Mouse (Mus musculus) telencephalon, adult 2 months (tissue): ENCODE measurements around the gene 9430015G10Rik.
"Not testable (repeated sequence)": the region's sequence is repeated elsewhere in the genome, so short reads cannot be mapped to it uniquely, and the experiment has no call there.

Experiments
- DNase-seq: peaks from one replicate; pipeline ENCODE4 v3.0.0-alpha.2; 2011; ENCODE audit warnings: low read depth, low spot score

Gene 9430015G10Rik

DNA sequence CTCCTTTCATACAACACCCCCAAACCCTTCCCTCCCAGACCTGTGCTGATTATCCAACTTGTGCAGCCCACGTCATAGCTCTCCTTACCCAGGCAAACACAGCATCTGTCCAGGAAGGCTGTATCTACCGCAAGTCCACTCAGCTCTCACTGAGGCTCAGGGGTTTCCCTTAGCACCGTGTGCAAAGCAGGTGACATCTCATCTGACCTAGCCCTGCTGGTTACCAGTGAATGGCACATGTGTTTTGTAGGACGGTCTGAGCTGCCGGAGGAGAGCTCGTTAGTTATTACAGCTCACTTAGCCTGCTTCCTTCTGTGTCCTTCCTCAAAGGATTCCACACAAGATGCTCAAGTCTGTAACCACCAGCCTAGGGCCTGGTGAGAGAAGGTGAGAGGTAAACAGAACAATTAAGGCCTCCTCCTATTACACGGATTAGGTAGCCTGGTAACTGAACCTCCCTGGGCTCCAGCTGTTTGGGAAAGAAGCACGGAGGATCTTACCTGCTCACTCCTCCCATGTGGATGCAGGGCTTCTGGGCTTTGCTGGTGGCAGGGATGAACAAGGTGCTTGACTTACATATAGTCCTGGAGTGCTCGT, 11.9 kb upstream of the 9430015G10Rik start:
- no peak for DNase-seq

DNA sequence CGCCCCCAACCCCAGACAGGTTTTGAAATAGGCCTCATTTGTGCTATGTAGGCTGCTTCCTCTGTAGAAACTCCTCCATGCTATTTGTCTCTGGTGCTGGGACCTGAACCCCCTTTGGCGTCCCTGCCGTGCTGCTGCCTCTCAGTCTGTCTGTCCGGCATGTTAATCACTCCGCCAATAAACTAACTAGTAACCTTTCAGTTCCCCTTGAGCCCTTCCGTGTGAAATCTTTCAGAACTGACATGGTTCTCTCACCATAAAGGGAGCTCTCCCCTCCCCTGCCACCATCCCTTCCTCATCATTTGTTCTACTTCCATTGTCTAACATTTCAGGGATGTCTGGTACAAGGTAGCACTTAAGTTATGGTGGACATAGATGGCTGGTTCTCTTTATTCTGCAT, 10.4 kb upstream of the 9430015G10Rik start:
- no peak for DNase-seq

DNA sequence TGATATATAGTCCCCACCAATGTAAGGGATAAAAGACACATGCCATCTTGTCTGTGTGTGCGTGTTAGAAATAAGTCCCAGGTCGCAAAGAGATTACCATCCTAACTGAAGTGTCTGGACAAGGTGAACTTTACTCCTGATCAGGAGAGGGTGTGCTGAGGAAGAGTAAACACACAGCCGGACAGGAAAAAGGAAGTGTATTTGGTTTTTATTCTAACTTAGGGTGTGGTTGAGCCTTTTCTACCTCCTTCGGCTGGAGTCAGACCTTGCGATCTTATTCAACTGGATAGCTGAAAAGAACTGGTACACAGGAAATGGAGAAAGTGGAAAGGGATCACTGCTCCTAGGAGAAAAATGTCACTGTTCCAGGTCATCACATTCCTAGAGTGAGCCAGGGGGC, 9.3 kb upstream of the 9430015G10Rik start:
- no peak for DNase-seq

DNA sequence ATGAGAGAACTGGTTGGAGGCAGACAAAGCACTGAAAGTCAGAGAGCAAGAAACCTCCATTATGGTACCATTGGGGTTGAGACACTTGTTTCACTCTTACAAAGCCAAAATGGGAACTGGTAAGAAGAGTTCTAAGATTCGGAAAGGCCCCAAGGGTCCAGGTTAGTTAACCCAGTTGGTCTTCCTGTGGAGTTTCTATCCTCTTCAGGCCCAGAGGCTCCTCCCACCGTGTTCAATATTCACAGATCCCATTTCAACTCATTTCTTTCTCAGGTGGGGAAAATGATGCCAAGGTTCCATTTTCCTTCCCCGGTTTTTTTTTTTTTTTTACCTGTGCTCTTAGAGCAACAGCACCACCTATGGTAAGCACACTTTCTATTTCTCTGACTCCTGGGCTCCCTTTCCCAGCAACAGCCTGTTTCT, 8.3 kb upstream of the 9430015G10Rik start:
- DNase-seq, result no peak

DNA sequence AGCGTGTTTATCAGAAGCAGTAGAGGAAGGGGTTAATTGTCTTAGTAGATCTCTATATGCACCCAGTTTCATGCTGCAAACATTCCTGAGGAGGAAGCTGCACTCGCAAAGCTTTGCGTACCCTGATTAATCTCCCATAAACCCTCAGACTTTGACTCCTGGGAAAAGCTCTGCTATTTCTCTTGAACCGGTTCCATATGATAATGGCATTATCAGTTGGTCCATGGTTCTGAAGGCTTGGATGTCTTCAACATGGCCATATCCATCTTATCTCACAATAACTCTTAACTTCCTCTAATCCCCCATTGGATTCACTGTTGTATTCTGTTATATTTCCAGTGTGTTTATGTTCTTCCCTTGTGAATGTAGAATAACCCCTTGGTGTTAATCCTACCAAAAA, 6.4 kb upstream of the 9430015G10Rik start:
- DNase-seq, result no peak

DNA sequence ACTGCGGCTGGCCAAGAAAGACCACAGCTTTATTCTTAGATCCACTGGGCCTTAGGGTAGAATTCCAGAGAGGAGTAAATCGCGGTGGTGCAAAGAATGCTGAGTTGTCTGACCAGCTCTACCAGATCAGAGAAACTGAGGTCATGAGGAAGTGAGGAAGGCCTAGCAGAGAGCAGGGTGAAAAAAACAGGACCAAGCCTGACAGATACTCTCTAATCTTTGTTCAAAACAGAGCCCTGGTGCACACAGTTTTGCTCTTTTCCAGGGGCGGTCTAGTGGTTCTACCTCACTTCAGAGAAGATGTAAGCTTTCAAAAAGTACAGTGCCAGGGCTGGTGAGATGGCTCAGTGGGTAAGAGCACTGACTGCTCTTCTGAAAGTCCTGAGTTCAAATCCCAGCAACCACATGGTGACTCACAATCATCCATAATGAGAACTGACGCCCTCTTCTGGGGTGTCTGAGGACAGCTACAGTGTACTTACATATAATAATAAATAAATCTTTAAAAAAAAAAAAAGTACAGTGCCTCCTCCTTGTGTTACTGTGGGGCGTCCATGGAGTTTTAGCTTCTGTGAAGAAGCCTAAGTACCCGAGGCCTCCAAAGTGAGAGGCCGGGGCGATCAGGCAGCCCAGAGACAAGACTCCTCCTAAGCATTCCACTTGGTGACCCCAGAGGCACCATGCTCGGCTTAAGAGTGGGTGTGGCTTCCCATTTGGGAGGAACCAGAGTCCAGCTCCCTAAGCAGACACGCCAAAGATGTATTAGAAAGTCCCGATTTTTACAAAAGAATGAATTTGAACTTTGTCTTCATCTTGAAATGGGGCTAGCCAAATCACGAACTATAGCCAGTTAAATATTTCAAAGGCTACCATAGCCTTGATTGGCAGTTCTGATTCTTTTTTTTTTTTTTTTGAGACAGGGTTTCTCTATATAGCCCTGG, 906 bp upstream of the 9430015G10Rik start:
- peak; percentile 16 for DNase-seq

DNA sequence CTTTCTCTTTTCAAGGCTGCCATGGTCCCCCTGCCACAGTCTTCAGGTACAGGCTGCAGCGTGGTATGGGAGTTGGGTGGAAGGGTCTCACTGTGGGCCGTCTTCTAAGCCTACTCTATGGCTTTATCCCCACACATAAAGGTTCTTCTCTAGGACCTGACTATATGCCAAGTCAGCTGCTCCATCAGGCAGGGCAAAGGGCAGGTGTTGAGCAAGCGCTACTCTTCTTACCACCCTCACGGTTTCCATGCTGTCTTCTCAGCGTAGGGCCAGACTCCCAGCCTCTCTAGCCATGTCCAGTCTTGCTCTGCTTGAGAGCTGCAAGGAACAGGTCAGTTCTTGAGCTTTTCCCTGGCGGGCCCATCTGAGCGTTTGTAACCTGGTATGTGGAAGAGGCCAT, 14.3 kb downstream of the 9430015G10Rik start:
- no peak for DNase-seq

DNA sequence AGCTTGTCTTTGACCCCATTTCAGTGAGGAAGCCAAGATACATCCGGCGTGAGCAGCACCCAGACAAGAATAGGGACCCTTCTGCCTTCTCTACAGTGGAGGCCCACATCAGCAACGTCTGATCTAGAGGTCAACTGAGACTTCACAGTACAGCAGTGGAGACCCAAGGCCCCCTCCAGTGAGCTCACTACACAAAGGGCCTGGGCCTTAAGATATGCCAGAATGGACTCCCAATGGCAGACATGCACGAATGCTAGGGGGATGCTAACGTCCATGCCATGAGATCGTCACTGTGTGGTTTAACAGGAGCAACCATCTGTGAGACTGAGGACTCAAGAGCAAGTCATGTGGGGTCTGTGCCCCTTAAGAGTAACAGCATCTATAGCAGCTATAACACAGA, 15.6 kb downstream of the 9430015G10Rik start:
- DNase-seq, result no peak

DNA sequence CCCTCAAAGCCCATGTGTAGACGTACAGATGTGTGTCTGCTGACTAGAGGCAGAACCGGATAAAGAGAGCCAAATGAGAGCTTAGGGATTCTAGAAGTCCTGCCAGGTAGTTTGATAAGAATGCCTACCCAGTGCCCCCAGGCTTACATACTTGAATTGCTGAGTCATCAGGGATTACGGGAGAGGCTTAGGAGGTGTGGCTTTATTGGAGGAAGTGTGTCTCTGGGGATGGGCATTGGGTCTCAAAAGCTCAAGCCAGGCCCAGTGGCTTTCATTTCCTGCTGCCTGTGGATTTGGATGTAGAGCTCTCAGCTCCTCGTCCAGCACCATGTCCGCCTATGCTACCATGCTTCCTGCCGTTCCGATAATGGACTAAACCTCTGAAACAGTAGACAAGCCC, 17.1 kb downstream of the 9430015G10Rik start:
- no peak for DNase-seq

DNA sequence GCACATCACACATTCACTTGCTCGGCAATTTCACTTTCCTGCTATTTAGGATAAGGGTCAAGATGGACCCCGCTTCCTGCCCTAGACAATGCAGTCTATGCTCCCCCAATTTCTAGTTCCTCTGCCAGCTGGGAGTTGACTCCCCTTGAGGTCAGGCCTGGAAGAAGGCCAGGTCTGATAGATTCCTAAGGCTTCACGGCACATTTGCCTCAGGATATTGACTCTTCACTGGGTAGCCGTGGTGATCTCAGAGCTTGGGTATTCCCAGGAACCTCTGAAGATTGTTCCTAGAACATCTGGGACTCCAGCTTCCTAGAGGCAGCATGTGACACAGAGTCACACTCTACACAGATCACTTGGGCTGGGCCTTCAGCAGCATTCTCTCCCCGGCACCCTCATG, 19.0 kb downstream of the 9430015G10Rik start:
- DNase-seq, result no peak

DNA sequence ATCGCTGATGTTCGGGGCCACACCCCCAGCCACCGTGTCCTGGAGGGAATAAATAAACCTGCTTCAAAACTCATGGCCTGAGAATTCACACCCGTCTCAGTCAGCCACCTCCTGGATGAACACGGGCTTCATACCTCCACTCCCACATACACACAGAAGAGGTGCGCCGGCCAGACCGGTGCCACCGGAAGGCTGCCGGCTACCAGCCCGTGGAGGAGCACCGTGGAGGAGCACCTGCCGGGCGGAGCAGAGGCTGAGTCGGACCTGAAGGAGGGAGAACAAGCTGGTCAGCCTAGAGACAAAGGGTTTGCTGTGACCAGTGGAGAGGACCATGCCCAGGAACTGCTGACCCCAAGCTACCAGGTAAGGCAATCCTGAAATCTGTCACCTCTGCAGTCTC, 20.7 kb downstream of the 9430015G10Rik start, which contains the start of gene Rnf223:
Rnf223 (plus strand) TSS at position 78 of the 400 bp plus-strand sequence.
- DNase-seq, result no peak

DNA sequence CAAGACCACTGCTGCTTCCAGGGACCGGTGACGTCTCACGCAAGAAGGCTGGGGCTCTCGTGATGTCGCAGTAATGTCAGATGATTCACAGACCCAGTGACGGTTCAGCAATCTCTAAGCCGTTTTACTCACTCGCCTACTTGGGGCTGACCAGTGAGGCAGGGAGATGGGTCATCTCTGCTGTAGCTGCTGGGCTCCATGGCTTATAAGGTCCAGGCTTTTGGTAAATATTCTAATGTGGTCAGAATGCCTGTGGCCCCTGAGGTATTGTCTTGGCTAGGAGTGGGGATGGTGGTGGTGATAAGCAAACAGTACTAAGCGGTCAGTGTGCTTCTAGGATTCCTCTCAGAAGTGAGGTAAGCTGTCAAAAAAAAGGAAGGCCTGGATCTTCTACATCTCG, 21.2 kb downstream of the 9430015G10Rik start:
- no peak for DNase-seq

DNA sequence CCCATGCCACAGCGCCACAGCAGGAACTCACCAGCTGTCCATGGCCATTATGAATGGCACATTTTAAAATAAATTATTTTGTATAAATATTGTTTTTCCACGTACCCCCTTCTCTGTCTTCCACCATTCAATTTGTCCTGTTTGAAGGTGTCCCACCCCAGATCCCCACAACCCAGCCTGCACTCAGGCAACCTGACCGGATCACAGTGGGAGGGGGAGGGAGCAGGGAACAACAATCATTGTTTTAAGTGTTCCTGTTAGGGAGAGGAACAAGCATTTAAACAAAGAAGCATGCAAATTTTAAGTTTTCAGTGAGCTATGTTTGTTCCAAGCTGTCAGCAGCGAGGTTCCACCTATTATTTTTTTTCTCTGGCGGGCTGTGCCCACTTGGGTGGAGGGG, 23.6 kb downstream of the 9430015G10Rik start:
- no peak for DNase-seq

DNA sequence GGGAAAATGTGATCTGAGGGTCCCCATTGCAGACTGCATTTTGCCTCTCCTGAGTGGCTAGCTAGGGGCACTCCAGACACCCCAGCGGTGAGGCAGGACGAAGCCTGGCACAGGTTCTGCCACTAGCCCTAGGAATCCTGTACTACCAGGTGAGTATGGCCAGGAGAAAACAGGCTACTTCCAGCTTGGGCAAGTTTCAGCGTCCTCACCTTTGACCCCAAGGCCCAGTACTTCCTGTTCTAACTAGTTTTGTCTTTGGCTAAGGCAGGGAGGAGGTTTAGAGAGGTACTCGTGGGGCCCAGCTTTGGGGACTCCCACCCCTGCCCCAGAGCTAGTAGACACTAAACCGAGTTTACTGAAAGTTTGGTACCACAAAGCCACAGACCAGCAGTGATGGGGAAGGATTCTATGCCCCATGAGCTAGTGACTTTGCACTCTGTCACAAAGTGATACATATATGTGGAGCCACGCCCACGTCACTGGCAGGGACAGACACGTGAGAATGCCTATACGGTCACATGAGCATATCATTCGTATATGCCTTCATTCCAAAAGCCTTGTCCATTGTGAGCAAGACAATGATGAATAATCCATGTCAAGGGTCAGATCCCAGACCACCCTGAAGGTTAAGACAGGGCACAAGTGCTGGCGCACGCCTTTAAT, 24.3 kb downstream of the 9430015G10Rik start:
- no peak for DNase-seq

DNA sequence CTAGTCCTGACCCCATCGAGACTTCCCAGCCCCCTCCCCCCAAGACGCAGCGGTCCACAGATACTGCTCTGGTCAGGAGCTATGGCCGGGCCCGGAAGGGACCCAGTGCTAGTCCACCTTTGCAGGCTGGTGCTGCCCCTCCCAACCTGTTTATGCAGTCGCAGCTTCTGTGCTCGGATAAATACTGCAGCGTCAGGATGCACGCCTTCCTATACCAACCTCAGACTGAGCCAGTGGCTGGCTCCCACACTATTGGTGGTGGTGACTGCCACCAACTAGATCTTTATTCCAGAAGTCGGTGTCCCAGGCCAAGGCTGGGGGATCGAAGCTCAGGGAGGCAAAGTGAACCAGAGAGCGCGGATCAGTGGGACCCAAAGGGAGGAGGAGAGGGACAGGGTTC, 25.3 kb downstream of the 9430015G10Rik start:
- no peak for DNase-seq

DNA sequence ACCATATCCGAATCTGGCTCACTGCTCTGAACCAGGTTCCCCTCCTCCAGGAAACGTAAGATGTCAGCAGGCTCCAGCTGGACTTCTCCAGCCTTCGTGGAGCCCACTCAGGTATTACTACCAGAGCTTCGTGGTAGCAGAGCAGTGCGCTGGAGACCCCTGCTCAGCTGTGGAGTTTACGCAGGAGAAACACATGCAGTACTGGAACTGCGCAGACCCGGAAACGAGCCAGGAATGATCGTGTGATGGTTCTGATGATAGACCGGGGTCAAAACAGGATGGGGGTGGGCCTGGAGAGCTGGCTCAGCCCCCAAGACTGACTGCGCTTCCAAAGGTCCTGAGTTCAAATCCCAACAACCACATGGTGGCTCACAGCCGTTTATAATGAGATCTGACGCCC, 26.0 kb downstream of the 9430015G10Rik start:
- no peak for DNase-seq

DNA sequence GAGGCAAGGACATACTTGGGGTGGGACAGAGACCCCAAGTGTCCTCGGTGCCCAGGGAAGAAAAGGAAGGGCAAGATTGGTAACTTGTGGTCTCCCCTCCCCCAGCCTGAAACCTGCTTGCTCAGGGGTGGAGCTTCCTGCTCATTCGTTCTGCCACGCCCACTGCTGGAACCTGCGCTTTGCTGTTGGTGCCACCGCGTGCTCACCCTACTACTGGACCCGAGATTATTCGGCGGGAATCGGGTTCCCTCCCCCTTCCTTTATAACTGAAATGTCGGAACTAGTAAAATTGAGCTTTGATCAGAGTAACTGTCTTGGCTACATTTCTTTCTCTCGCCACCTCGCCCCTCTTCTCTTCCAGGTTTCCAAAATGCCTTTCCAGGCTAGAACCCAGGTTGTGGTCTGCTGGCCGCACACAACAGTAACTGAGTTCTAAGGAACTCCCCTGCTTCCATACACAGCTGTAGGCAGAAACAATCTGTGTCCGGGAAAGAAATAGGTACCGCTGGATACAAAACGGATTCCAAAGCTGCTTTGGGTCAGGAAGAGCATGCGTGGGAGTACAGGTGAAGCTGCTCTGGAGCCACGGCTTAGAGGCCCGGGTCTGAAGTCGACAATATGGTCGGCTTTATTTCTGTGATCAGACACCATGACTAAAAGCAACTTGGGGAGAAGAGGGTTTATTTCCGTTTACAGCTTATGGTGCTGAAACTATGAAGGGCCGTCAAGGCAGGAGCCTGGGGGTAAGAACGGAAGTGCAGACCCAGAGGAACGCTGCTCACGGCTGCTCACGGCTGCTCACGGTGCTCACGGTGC, 26.7 kb downstream of the 9430015G10Rik start:
- DNase-seq, result no peak

DNA sequence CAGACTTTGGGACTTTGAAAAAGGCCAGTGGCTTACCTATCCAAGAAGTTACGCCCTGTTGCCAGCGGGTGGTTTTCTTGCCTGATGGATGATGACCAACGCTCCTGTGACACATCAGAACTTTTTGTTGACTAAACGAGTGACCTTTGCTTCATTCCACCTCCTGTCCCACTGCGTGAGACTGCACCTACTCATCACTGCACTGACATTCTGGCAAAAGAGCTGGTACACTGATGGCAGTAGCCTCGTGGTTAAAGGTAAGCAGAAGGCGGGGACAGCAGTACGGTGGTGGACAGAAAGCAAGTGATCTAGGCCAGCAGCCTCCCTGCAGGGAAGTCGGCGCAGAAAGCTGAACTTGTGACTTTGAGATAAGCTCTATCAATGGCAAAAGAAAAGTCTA, 41.1 kb downstream of the 9430015G10Rik start:
- DNase-seq, result not testable (repeated sequence)

DNA sequence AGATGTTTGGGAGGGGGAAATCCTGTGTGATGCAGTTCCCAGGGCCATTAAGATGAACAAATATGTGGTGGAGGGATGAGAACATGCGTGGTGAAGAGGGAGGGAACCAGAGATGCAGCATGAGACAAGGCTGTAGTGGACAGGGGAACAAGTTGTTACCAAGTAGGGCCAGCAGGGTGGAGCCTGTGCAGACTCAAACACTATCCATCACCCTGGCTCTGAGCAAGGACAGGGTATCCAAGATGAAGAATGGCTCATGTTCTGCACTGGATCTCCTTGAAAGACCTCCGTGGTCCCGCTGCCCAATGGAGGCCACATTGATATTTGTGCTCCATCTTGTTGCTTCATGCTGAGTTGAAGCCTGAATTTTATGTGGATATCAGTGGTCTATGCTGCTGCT, 45.0 kb downstream of the 9430015G10Rik start:
- no peak for DNase-seq

DNA sequence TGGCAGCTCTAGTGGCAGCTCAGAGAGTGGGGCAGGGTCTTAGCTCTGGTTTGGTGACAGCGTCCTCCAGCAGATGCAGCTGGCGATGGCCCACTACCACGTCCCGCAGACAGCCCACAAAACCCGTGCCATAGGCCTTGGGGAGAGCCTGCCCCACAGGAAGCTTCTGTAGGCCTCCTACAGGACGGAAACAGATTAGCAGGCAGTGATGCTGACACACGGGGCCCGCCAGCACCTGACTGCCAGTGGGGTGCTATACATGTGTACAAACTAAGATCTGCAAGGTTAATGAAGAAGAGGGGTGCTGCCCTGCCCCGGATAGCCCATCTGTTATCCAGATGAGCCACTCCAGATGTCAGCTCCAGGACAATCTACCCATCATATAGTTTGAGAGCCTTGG, 56.7 kb downstream of the 9430015G10Rik start:
- no peak for DNase-seq

DNA sequence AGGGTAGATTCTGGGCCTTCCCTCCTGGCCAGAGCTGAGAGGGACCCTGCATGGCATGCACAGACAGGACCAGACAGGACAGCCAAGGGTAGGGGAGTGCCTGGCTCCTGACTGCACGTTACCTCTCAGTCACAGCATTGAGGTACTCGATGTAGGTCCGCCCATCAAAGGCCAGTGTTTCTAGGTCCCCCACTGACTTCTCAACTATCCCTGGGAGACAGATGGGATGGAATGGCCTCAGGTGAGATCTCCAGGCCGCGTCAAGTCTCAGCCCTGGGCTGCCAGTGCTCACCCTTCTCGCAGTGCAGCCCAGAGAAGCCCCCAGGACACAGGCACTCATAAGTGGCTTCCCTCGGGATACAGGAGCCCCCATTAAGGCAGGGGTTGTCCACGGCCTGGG, 58.8 kb downstream of the 9430015G10Rik start:
- no peak for DNase-seq

DNA sequence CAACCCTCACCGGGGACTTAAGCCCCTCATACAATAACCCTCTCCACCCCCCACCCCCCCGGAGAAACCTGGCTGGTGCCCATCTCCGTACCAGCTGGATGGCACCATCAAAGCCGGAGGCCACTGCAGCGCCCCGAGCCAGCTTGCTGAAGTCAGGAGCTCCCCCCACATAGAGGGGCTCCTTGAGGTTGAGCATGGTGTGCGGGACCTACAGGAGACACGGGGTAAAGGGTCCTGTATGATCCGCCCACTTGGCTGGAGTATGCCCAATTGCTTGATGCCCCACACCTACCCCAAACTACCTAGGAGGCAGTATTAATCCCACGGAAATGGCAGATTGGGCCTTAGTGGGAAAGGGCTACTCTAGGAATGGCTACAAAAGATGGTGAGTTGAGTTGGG, 59.3 kb downstream of the 9430015G10Rik start:
- no peak for DNase-seq
